Mouse (Mus musculus) kidney, postnatal 14 days (tissue): ENCODE measurements around the gene Zfc3h1.

Experiments used
- DNase-seq: peaks from one replicate; pipeline ENCODE4 v3.0.0; 2022; ENCODE audit warnings: mixed read lengths

The Zfc3h1 gene

DNA sequence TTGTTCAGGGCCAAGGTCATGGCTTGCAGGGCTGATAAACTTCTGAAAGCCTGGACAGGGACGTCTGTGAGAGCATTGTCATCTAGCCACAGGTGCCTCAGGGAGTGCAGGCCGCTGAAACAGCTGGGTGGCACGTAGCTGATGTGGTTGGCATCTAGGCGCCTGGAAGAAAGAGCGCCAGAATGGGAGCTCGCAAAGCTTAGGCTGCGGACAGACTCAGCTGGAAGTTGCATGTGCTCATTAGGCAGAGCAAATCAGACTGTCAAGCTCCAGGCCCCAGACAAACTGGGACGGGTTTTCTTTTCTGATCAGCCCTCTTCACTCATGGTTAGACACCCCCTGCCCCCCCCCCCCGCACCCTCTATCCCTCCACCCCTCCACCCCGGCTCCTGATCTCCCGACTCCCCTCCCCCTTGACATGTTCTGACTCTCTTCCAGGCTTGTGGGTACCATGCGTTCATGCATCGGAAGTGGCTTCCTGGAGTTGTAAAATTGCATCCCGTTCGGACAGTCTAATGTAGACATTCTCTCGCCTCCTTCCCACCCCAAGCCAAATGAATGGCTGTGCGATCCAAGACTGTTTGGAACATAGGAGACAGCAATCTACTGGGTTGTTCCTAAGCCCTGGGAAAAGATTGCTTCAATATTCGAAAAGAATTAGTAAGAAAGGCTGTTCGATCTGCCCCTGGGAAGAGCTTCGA, 93.8 kb downstream of the Zfc3h1 start:
- no peak for DNase-seq
